Mouse (Mus musculus): ENCODE measurements at regions not wholly inside any gene's neighbourhood (a gene's known extent, or its start where the extent isn't known, plus 50 kb on each side); places are given as distances from the start of the nearest gene placed in this dataset.

- 67% methylated on average over 5 of the region's 5 CpGs for WGBS
- no peaks in the 10 kb centered on the region for H3K9me3 ChIP-seq (replicated peaks)
- no peaks in the 10 kb centered on the region for H3K27me3 ChIP-seq (replicated peaks)
Observed at GRCm38 (mm10) chr9:17158481-17159366, 657.6 kb upstream of the Fat3 start.

GRCm38 (mm10) chr9:17152369-17152768 lies 651.3 kb upstream of the Fat3 start:
- Histone ChIP-seq H3K36me3 (no peaks in the 10 kb centered on the region), H3K27me3 (replicated peaks) (no peaks in the 10 kb centered on the region), H3K4me1 (no peaks in the 10 kb centered on the region), H3K4me3 (replicated peaks) (no peak overlapping the region), H3K9me3 (replicated peaks) (no peaks in the 10 kb centered on the region), H3K27ac (replicated peaks) (no peak overlapping the region), H3K9ac (replicated peaks) (no peak overlapping the region), H3K4me2 (no peak overlapping the region)
- WGBS: 77% methylated on average over 1 of the region's 1 CpGs
- ATAC-seq (ENCODE audit: low FRiP score): no peak; the same call in 1 of the 2 replicates

More at GRCm38 (mm10) chr9:17158481-17159366, 657.6 kb upstream of the Fat3 start:
- no peak overlapping the region for H3K9ac ChIP-seq (replicated peaks)
- H3K27ac ChIP-seq (replicated peaks): no peak overlapping the region
- no peaks in the 10 kb centered on the region for H3K36me3 ChIP-seq
- H3K4me1 ChIP-seq: no peaks in the 10 kb centered on the region
- no peak overlapping the region for H3K4me3 ChIP-seq (replicated peaks)
- no peak for ATAC-seq (ENCODE audit: low FRiP score)
- H3K4me2 ChIP-seq: no peak overlapping the region

GRCm38 (mm10) chr9:17149424-17149823 lies 648.3 kb upstream of the Fat3 start:
- no peak overlapping the region for H3K4me3 ChIP-seq (replicated peaks)
- H3K4me1 ChIP-seq: no peaks in the 10 kb centered on the region
- H3K9me3 ChIP-seq (replicated peaks): no peaks in the 10 kb centered on the region
- H3K36me3 ChIP-seq: no peaks in the 10 kb centered on the region
- no peak overlapping the region for H3K27ac ChIP-seq (replicated peaks)
- H3K4me2 ChIP-seq: no peak overlapping the region
- no peak for ATAC-seq (ENCODE audit: low FRiP score)
- no peaks in the 10 kb centered on the region for H3K27me3 ChIP-seq (replicated peaks)
- 66% methylated on average over 2 of the region's 2 CpGs for WGBS
- no peak overlapping the region for H3K9ac ChIP-seq (replicated peaks)

All from neural tube, embryonic 15.5 days (tissue).